Mouse (Mus musculus) cerebellum, adult 8-10 months (tissue): ENCODE data around the gene Rnaseh2a.
"Not testable (repeated sequence)": the region's sequence is repeated elsewhere in the genome, so short reads cannot be mapped to it uniquely, and the experiment has no call there.

Experiments
- DNase-seq: peaks from one replicate; pipeline ENCODE4 v3.0.0; 2022

Gene Rnaseh2a

DNA sequence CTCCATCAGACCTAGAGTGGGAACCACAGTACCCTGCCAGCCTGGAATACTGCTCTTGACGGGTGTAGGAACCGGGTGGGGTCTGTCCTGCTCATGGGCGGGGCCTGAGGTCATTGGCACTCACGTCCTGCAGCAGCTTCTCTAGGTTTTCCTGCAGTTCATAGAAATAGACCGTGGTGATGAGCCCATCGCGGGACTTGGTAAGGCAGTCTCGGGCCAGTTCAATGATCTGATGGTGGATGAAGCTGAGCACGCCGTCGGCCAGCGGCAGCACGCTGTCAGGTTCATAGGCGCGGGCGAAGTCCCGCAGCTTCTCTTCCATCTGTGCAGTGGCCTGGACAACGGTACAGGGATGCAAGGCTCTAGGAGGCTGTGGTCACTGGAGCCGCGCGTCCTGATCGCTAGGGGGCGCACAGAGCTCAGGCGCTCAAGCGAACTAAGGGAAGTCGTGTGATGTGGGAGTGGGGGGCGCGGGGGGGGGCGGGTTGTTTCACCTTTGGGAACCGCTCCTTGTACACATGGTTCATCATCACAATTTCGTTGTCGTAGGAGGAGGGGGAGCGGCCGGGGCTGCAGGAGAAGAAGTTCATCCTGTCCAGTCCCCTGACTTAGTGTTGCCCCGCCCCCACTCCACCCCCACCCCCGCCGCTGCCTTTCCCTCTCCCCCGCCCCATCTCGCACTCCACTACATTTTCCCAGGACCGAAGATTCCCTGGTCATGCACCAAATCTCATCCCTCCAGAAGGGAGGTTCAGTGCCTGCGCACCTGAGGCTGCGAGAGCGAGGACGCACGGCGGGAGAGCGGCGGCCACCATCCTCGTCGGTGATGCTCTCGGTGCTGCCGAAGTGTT is 40.9 kb downstream of the Rnaseh2a start:
- DNase-seq = peak; percentile 83

DNA sequence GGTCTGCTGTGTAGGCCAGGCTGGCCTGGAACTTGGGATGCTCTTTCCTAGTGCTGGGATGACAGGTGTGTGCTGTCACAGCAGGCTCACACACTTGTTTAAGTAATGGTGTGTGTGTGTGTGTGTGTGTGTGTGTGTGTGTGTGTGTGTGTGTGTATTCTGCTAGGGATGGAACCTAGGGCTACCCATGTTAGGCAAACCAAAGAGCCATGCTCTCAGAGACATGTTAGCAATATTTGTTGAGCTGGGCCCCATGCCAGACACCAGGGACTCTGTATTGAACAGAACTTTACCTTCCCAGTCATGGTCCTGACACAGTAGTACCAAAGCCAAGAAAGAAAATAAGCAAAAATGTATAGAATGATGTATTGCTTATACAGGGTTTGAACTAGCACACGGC is 42.1 kb downstream of the Rnaseh2a start:
- DNase-seq = no peak

DNA sequence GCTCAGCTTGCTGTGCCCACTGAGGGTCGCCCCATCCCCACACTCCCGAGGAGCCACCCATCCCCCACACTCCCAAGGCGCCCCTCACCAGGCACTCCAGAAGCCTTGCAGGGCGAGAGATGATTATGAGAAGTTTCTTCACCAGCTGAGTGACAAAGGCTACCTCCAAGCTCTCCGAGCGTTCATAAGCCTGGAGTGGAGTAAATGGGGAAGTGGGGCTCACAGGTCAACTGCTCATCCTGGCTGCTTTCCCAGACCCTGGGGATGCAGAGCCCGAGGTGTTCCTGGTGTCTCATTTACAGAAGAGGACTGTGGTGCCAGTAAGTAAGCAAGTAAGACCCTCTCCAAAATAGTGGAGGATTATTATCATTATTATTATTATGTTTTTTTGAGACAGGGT is 44.0 kb downstream of the Rnaseh2a start:
- DNase-seq = no peak

DNA sequence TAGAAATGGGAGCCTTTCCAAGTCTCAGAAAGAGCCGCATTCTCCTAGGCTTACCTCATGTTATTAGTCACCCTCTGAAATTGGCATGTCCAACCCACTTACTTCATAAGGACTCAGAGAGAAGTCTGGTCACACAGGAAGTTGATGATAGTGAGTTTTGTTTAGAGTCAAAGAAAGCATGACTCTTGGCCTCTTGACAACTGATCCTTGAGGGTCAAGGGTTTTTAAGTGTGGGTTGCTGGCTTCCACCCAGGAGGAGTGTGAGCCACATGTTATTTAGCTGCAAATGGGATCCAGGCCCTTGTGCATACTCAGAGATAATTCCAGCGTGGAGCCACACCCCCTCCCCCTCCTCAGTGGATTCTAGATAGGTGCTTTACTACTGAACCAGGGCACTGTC is 48.0 kb downstream of the Rnaseh2a start:
- no peak for DNase-seq

DNA sequence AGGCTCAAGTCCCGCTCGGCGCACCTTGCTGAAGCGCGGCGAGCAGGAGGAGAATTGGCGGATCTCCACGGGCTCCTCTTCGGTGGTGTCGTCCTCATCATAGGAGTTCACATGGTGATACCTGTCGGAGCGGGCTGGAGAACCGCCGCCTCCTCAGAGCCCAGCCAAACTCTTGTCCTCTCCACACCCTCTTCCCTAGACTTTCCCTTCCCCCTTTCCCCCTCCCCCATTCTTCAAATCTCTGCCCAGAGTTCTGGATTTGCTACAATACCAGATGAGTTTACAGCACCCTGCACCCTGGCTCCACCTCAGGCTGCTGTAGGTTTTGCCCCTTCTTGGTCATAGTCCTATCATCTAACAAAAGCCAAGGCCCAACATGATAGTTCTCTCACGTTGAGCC is 50.9 kb downstream of the Rnaseh2a start:
- DNase-seq = no peak

DNA sequence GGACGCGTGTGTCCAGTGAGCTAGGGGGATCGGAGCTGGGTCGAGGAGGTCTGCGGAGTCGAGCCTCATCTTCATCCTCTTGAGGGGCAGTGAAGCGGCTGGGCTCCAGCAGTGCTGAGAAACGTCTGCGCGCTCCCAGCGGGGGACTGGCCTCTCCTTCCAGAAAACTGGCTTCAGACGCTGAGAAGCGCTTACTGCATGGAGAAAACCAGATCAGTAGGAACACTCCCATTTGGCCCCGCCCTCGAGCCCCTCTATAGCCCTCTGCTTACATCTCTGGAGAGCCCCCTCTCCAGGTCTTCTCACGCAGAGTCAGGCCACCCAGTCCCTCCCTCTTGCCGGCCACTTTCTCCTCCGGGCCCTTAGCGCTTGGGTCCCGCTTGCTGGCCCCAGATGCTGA is 51.8 kb downstream of the Rnaseh2a start:
- no peak for DNase-seq

DNA sequence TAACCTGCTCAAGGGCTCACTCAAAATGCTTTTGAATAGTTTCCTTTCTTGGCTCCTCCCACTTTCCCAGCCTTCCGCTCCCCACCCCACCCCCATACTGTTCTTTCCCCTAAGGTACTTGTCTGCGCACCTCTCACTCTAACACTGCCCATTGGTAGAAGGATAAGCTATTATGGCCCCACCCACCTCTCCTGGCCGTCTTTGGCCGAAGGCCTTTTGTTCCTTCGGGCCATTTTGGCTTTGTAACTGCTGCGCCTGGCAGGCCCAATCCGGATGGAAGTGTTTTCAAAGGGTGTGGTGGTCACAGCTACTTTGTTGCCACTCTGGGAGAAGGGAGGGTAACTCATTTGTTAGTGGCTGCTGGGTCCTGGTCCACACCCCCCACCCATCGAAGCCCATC is 54.3 kb downstream of the Rnaseh2a start:
- DNase-seq = no peak

DNA sequence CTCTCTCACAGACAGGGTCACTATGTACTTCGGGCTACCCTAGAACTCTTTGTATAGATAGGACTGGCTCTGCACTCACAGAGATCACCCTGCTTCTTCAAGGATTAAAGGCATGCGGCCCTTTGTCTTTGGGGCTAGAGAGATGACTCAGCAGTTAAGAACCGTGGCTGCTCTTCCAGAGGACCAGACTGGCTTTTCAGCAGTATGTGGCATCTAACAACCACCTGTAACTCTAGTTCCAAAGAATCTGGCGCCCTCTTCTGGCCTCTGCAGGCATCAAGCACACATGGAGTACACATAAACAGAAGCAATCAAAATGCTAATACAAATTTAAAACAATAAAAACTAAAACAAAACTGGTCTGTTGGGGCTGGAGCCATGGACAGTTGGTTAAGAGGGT is 55.6 kb downstream of the Rnaseh2a start:
- no peak for DNase-seq

DNA sequence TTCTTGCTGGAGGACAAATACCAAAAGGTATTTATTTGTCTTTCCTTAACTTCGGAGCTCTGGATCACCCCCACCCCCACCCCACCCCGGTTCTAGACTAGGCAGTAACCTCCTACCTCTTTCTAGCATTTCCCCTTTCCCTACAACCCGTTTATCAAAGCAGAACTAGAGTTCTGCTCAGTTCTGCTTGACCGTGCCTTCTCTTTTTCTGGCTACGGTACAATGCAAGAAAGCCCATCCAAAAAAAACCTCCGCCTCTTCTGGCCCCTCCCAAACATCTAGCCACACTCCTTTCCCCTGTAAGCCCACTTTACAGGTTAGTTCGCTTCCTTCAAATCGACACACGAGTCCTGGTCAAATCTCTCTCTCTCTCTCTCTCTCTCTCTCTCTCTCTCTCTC is 56.1 kb downstream of the Rnaseh2a start:
- DNase-seq = no peak

DNA sequence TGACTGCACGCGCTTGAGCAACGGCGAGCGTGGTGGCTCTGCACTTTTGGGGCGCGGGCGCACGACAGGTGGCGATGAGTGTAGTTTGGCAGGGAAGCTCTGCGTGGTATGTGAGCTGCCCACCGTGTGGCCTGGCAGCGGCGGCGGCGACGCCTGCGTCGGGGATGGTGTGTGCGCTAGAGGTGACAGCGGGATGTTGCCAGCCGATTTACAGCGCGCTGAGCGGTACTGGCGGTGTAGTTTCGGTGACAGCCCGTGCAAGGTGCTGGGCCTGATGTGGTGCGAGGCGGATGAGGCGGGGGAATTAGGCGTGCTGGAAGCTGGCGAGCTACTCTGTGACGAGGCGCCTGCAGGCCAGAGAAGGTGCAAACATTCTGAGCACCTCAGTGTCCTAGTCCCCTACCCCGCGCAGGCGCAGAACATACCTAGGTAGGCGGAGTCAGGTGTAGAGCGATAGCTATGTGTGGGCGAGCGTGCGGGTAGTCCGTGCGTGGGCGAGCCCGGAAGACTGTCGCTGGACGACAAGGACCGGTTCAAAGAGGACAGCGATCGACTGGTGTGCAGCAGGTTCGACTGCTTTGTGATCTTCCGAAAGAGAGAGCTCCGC is 56.6 kb downstream of the Rnaseh2a start:
- DNase-seq = peak; percentile 81

DNA sequence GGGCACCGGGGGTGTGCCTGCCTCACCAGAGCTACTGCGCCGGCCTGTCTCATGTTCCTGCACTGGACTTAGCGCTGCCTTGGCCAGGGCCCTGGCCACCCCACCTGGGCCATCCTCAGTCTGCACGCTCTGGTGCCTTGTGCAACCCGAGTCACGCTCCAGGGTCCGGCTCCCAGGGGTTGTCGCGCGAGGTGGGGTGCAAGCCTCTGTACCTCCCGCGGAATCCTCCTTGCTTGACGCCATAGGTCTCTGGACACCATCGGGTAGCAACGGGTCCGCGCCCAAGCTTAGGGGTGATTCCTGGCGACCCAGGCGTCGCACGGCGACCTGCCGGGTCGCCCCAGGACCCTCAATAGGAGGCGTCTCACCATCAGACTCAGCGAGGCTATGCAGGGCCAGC is 57.2 kb downstream of the Rnaseh2a start:
- no peak for DNase-seq

DNA sequence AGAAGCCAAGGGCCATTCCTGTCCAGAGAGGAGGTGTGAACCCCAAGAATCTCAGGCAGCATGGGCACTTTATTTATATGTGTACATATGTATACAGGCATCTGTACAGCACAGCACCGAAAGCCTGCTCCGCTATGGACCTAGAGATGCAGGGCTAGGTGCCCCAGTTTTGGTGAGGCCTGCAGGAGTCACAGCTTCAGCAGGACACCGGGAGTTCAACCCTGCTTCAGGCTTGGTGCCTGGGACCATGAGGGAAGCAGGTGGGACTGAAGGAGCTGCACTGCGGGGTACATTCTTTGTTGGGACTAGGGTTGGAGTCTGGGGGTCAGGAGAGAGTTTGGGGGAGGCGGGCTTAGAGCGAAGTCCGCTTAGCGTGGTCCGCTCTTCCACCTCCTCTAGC is 57.7 kb downstream of the Rnaseh2a start:
- DNase-seq = no peak

DNA sequence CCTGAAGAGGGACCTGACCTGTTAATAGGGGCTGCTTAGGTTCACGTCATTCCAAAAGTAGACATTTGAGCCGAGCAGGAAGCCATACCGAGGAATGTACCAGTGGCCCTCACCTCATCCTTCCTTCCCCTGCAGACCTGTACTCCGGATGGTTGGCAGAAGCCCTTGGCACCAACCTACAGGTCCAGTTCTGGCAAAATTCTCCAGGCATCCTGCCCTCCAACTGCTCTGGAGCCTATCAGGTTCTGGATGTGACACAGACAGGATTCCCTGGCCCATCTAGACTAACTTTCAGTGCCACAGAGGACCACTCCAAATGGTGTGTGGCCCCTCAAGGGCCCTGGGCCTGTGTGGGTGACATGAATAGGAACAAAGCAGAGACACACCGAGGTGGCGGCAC is 59.0 kb downstream of the Rnaseh2a start:
- peak; percentile 77 for DNase-seq

DNA sequence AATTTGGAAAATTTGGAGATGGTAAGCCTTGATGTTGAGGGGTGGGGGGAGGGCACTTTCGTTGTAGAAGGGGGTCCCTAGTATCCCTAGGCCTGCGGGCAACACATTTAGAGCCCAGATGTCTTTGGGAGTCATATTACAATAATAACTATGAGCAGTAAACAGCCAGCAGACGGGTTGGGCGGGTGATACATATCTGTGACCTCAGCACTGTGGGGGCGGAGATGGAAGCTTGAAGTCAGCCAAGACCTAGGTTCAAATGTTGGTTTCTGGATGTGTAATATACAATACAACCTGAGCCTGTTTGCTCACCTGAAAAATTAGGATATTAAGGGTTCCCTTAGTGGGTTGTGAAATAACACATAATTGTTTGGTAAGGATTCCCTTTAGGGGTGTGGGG is 59.6 kb downstream of the Rnaseh2a start:
- no peak for DNase-seq

DNA sequence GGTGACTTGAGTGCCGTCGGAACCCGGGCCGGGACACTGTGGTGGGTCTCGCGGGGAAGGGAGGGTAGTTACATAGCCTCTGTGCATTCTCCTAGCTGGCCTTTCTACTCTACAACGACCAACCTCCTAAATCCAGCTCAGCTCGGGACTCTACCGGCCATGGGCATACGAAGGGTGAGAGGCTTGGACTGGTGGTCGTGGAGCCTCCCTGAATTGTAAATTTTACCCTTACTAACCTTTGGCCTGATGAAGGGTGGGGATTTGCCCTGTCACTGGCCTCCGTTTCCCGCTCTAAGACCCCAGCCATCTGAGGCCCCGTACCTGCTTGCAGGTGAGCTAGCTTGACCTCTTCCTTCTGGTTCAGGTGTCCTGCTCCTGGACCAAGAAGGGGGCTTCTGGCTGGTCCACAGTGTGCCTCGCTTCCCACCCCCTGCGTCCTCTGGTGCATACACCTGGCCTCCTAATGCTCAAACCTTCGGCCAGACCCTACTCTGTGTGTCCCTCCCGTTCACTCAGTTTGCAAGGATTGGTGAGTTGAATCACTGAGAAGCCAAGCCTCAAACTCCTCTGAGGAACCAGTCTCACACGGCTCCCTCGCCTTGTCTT is 60.3 kb downstream of the Rnaseh2a start:
- DNase-seq = no peak

DNA sequence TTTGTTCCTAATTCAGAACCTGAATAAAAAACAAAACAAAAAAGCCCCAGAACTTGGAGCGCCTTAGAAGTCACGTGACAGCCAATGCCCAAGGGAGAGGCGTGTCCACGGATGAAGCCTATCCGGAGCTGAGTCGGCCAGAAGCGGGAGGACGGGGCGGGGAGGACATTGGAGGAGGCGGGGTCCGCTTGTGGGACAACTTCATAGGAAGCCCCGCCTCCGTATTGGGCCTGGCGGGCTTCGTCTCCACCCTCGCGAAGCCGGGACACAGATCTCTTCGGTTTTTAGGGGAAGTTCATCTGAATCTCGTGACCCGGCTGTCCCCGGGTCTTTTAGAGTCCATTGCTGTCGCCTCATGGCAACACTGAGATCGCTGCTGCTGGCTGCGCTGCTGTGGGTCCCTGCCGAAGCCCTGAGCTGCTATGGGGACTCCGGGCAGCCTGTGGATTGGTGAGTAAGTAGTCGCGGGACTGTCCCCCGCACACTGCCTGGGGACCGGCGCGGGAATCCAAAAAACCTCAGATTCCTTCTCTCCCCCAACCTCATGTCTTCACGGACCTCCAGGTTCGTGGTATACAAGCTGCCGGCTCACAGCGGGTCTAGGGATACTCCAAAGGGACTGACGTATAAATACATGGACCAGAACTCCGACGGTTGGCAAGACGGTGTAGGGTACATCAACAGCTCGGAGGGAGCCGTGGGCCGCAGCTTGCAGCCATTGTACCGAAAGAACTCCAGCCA is 61.0 kb downstream of the Rnaseh2a start, which contains the start of gene Dnase2a:
TSS of gene Dnase2a (plus strand) at position 140 of the 741 bp plus-strand sequence.
- DNase-seq = peak; percentile 77

DNA sequence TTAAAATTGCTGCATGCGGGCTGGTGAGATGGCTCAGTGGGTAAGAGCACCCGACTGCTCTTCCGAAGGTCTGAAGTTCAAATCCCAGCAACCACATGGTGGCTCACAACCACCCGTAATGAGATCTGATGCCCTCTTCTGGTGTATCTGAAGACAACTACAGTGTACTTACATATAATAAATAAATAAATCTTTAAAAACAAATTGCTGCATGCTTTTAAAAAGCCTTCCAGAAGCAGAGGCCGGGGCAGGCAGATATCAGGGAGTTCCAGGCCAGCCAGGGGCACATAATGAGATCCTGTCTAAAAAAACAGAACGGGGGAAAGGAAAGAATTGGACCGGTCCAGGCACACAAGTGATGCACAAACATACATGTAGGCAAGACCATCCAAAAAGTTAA is 61.6 kb downstream of the Rnaseh2a start:
- DNase-seq = not testable (repeated sequence)

DNA sequence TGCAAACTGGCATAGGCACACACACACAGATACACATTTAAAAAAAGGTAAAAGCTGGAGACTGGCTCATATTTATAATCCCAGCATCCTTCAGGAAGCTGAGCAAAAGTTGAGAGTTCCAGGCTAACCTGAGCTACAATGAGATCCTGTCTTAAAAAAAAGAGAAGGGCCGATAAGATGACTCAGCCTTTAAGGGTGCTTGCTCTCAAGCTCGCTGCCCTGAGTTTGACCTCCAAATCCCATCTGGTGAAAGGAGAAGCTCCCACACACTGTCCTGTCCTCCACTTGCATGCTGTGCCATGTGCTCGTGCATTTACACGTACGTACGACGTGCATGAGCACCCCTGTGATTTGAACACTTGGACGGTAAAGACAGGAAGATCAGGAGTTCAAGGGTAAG is 62.1 kb downstream of the Rnaseh2a start:
- no peak for DNase-seq

DNA sequence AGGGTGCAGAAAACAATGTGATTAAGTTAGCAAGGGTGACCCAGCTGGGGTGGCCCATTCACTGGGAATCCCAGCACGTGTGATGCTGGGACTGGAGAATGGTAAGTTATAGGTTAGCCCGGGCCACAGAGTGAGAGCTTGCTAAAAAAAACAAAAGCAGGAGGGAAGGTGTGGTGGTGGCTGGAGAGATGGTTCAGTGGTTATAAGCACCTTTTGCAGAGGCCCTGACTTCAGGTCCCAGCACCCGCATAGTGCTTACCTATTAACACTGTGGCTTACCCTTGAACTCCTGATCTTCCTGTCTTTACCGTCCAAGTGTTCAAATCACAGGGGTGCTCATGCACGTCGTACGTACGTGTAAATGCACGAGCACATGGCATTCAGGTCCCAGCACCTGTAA is 62.5 kb downstream of the Rnaseh2a start:
- DNase-seq = no peak
